Mouse (Mus musculus): ENCODE measurements around the gene Tgif1.

DNA sequence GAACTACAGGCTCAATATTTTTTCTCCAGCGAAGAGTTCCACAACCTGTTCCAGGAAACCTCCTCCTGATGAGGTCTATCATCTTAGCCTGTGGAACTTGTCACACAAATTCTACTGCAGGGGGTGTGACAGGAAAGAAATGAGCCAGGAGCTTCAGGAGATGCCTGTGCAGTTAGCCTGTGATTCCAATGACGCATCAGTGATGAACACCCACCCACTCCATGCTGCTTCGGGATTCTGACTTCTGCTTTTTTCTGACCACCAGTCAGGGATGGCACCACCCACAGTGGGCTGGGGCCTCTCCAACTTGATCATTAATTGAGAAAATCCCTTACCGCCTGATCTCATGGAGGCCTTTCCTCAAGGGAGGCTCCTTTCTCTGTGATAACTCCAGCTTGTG is 54.1 kb downstream of the Tgif1 start:
- TF ChIP-seq ELF1 (IDR thresholded peaks at IDR 0.05; ENCODE audit: low read depth, low read length) (no peak), USF2 (conservative IDR thresholded peaks at IDR 0.05; ENCODE audit: low read depth, low read length) (no peak), CTCF (conservative IDR thresholded peaks at IDR 0.05 in 1 of 2, IDR thresholded peaks at IDR 0.05 in 1 of 2; ENCODE audit: low read depth in 2 of 2, low read length in 2 of 2) (no peak), EP300 (IDR thresholded peaks at IDR 0.05; ENCODE audit: low read length) (no peak), PAX5 (IDR thresholded peaks at IDR 0.05; ENCODE audit: low read length) (no peak), MAFK (IDR thresholded peaks at IDR 0.05; ENCODE audit: insufficient replicate concordance, low read length) (no peak), ZKSCAN1 (IDR thresholded peaks at IDR 0.05; ENCODE audit: borderline replicate concordance, low read depth, low read length) (no peak), POLR2A (IDR thresholded peaks at IDR 0.05; ENCODE audit: low read depth, low read length) (no peak), MAX (IDR thresholded peaks at IDR 0.05; ENCODE audit: low read length) (no peak)

All from CH12.LX (cell line).